Mouse (Mus musculus): ENCODE measurements around the gene Cdc14b. TPM values are rescaled to one million over a fixed set of nuclear protein-coding genes. Genes with fewer than 3 reads are reported as not detected.

Gene Cdc14b
- polyA plus RNA-seq, 1 experiment from 2014 or later: 8.6 TPM

DNA sequence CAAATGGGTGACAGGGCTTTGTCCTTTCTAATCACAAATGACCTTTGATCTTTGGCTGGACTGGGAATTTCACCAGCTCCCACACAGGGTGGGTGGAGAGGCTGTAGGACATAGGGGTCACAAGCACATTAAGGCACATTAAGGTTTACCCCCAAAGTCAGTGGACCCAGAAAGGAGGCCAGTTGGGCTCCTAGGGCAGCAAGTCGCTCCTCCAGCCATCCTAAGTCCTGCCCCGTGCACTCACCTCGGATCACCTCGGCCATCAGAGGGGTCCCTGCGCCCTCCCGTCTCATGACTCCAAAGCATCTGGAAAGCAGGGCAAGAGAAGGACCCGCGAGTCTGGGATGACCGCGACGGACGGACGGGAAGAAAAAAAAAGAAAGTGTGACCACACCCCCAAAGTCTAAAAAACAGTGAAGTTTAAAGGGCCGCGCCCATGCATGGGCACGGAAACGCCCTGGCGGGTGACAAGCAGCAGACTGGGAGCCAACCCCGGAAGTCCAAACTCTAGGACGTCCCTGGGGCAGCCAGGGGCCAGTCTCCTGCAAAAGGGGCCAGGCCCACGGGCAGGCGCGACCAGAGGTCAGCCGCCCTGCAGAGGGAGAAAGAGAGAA lies 26.8 kb downstream of the Cdc14b start:
- Histone ChIP-seq H3K4me1 (replicated peaks; ENCODE audit: control insufficient read depth, insufficient read depth, low read length) (peaks cover 4% of the 10 kb centered on the region; the same call in 1 of the 2 replicates), H3K9ac (ENCODE audit: low read length) (peak overlapping the region; percentile 84), H3K9me3 (ENCODE audit: control insufficient read depth, low read length) (no peaks in the 10 kb centered on the region), H3K4me3 (ENCODE audit: low read length) (peak overlapping the region; percentile 72), H3K27me3 (ENCODE audit: control insufficient read depth, insufficient read depth, low read depth, low read length) (no peaks in the 10 kb centered on the region), H3K4me2 (ENCODE audit: low read depth, low read length) (peak overlapping the region; percentile 95), H3K36me3 (ENCODE audit: control insufficient read depth, insufficient read depth, low read length) (no peaks in the 10 kb centered on the region), H3K27ac (ENCODE audit: low read length) (peak overlapping the region; percentile 30; the same call in 1 of the 2 replicates)
- peak; percentile 92 for ATAC-seq (ENCODE audit: low read depth)
- under 1% methylated on average over 24 of the region's 24 CpGs for WGBS

GRCm38 (mm10) chr13:64246106-64246505 lies 29.0 kb downstream of the Cdc14b start:
- Histone ChIP-seq H3K36me3 (ENCODE audit: control insufficient read depth, insufficient read depth, low read length) (no peaks in the 10 kb centered on the region), H3K27ac (ENCODE audit: low read length) (no peak overlapping the region), H3K27me3 (ENCODE audit: control insufficient read depth, insufficient read depth, low read depth, low read length) (no peaks in the 10 kb centered on the region), H3K4me1 (replicated peaks; ENCODE audit: control insufficient read depth, insufficient read depth, low read length) (peaks cover 4% of the 10 kb centered on the region; the same call in 1 of the 2 replicates), H3K9me3 (ENCODE audit: control insufficient read depth, low read length) (no peaks in the 10 kb centered on the region), H3K4me3 (ENCODE audit: low read length) (no peak overlapping the region), H3K9ac (ENCODE audit: low read length) (no peak overlapping the region), H3K4me2 (ENCODE audit: low read depth, low read length) (no peak overlapping the region)
- no peak for ATAC-seq (ENCODE audit: low read depth)
- WGBS: 71% methylated on average over 12 of the region's 12 CpGs

GRCm38 (mm10) chr13:64244685-64245261 lies 30.3 kb downstream of the Cdc14b start:
- Histone ChIP-seq H3K36me3 (ENCODE audit: control insufficient read depth, insufficient read depth, low read length) (no peaks in the 10 kb centered on the region), H3K9ac (ENCODE audit: low read length) (no peak overlapping the region), H3K4me2 (ENCODE audit: low read depth, low read length) (no peak overlapping the region), H3K4me1 (replicated peaks; ENCODE audit: control insufficient read depth, insufficient read depth, low read length) (peaks cover 4% of the 10 kb centered on the region; the same call in 1 of the 2 replicates), H3K27ac (ENCODE audit: low read length) (no peak overlapping the region), H3K9me3 (ENCODE audit: control insufficient read depth, low read length) (no peaks in the 10 kb centered on the region), H3K27me3 (ENCODE audit: control insufficient read depth, insufficient read depth, low read depth, low read length) (no peaks in the 10 kb centered on the region), H3K4me3 (ENCODE audit: low read length) (no peak overlapping the region)
- 66% methylated on average over 4 of the region's 4 CpGs for WGBS
- ATAC-seq (ENCODE audit: low read depth): no peak

DNA sequence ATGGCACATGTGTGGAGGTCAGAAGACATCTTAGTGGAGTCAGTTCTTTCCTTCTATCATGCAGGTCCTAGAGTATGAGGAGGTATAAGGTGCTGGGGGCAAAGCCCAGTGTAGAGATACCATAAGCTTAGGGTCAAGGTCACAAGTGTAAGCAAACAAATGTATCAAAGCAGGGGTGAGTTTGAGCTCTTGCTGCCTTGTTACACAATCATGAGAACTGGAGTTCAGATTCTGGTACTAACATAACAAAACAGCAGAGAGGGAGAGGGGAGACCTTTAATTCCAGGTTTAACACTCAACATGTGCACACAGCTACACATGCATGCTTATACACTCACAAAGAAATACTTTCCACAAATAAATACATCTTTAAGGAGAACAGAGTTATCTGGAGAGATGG lies 32.4 kb downstream of the Cdc14b start:
- Histone ChIP-seq H3K4me1 (replicated peaks; ENCODE audit: control insufficient read depth, insufficient read depth, low read length) (no peaks in the 10 kb centered on the region), H3K4me2 (ENCODE audit: low read depth, low read length) (no peak overlapping the region), H3K9me3 (ENCODE audit: control insufficient read depth, low read length) (no peaks in the 10 kb centered on the region), H3K27me3 (ENCODE audit: control insufficient read depth, insufficient read depth, low read depth, low read length) (no peaks in the 10 kb centered on the region), H3K4me3 (ENCODE audit: low read length) (no peak overlapping the region), H3K9ac (ENCODE audit: low read length) (no peak overlapping the region), H3K36me3 (ENCODE audit: control insufficient read depth, insufficient read depth, low read length) (no peaks in the 10 kb centered on the region), H3K27ac (ENCODE audit: low read length) (no peak overlapping the region)
- no peak for ATAC-seq (ENCODE audit: low read depth)

- Histone ChIP-seq H3K27ac (ENCODE audit: low read length) (no peak overlapping the region), H3K9ac (ENCODE audit: low read length) (no peak overlapping the region), H3K4me2 (ENCODE audit: low read depth, low read length) (no peak overlapping the region)
Observed at GRCm38 (mm10) chr13:64240626-64241025, 34.5 kb downstream of the Cdc14b start.

DNA sequence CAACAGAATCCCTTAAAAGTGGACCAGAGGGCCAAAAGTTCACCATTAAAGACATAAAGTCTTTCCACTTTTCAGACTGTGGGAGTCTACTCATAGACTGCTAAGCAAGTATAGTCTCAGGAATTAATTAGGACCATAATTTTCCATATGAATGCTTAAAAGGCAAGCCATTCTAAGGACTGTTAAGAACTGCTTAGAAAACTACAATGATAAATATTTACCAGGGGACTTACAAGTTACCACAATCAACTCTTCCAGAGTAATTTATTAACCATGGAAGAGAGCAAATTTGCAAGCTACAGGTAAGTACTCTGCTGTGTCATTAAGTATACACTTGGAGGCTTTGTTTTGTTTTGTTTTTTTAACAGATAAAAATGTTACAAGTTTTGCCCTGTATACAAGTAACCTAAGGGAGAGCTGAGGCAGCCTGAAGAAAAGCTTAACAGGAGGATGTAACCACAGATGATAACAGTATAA lies 37.4 kb downstream of the Cdc14b start:
- no peak overlapping the region for H3K9ac ChIP-seq (ENCODE audit: low read length)
- no peak overlapping the region for H3K4me3 ChIP-seq (ENCODE audit: low read length)
- no peaks in the 10 kb centered on the region for H3K36me3 ChIP-seq (ENCODE audit: control insufficient read depth, insufficient read depth, low read length)
- H3K27ac ChIP-seq (ENCODE audit: low read length): no peak overlapping the region
- no peak for ATAC-seq (ENCODE audit: low read depth)
- no peak overlapping the region for H3K4me2 ChIP-seq (ENCODE audit: low read depth, low read length)
- no peaks in the 10 kb centered on the region for H3K9me3 ChIP-seq (ENCODE audit: control insufficient read depth, low read length)
- H3K4me1 ChIP-seq (replicated peaks; ENCODE audit: control insufficient read depth, insufficient read depth, low read length): no peaks in the 10 kb centered on the region
- no peaks in the 10 kb centered on the region for H3K27me3 ChIP-seq (ENCODE audit: control insufficient read depth, insufficient read depth, low read depth, low read length)

More at GRCm38 (mm10) chr13:64240626-64241025, 34.5 kb downstream of the Cdc14b start:
- no peaks in the 10 kb centered on the region for H3K27me3 ChIP-seq (ENCODE audit: control insufficient read depth, insufficient read depth, low read depth, low read length)
- no peak overlapping the region for H3K4me3 ChIP-seq (ENCODE audit: low read length)
- no peak for ATAC-seq (ENCODE audit: low read depth)
- no peaks in the 10 kb centered on the region for H3K36me3 ChIP-seq (ENCODE audit: control insufficient read depth, insufficient read depth, low read length)
- no peaks in the 10 kb centered on the region for H3K4me1 ChIP-seq (replicated peaks; ENCODE audit: control insufficient read depth, insufficient read depth, low read length)
- WGBS: 73% methylated on average over 7 of the region's 7 CpGs
- no peaks in the 10 kb centered on the region for H3K9me3 ChIP-seq (ENCODE audit: control insufficient read depth, low read length)

- ATAC-seq (ENCODE audit: low read depth): no peak
- no peaks in the 10 kb centered on the region for H3K27me3 ChIP-seq (ENCODE audit: control insufficient read depth, insufficient read depth, low read depth, low read length)
- H3K4me3 ChIP-seq (ENCODE audit: low read length): no peak overlapping the region
- no peak overlapping the region for H3K4me2 ChIP-seq (ENCODE audit: low read depth, low read length)
- no peaks in the 10 kb centered on the region for H3K4me1 ChIP-seq (replicated peaks; ENCODE audit: control insufficient read depth, insufficient read depth, low read length)
- H3K36me3 ChIP-seq (ENCODE audit: control insufficient read depth, insufficient read depth, low read length): no peaks in the 10 kb centered on the region
- no peak overlapping the region for H3K9ac ChIP-seq (ENCODE audit: low read length)
- H3K9me3 ChIP-seq (ENCODE audit: control insufficient read depth, low read length): no peaks in the 10 kb centered on the region
- 45% methylated on average over 4 of the region's 4 CpGs for WGBS
- no peak overlapping the region for H3K27ac ChIP-seq (ENCODE audit: low read length)
Observed at GRCm38 (mm10) chr13:64237000-64237680, 38.0 kb downstream of the Cdc14b start.

GRCm38 (mm10) chr13:64235777-64236176 lies 39.3 kb downstream of the Cdc14b start:
- H3K4me3 ChIP-seq (ENCODE audit: low read length): no peak overlapping the region
- H3K4me2 ChIP-seq (ENCODE audit: low read depth, low read length): no peak overlapping the region
- no peaks in the 10 kb centered on the region for H3K27me3 ChIP-seq (ENCODE audit: control insufficient read depth, insufficient read depth, low read depth, low read length)
- no peaks in the 10 kb centered on the region for H3K36me3 ChIP-seq (ENCODE audit: control insufficient read depth, insufficient read depth, low read length)
- ATAC-seq (ENCODE audit: low read depth): no peak
- no peaks in the 10 kb centered on the region for H3K9me3 ChIP-seq (ENCODE audit: control insufficient read depth, low read length)
- H3K9ac ChIP-seq (ENCODE audit: low read length): no peak overlapping the region
- H3K4me1 ChIP-seq (replicated peaks; ENCODE audit: control insufficient read depth, insufficient read depth, low read length): no peaks in the 10 kb centered on the region
- H3K27ac ChIP-seq (ENCODE audit: low read length): no peak overlapping the region
- 68% methylated on average over 3 of the region's 3 CpGs for WGBS

GRCm38 (mm10) chr13:64235062-64235715 lies 39.9 kb downstream of the Cdc14b start:
- Histone ChIP-seq H3K4me2 (ENCODE audit: low read depth, low read length) (no peak overlapping the region), H3K4me3 (ENCODE audit: low read length) (no peak overlapping the region), H3K27ac (ENCODE audit: low read length) (no peak overlapping the region), H3K9me3 (ENCODE audit: control insufficient read depth, low read length) (no peaks in the 10 kb centered on the region), H3K36me3 (ENCODE audit: control insufficient read depth, insufficient read depth, low read length) (no peaks in the 10 kb centered on the region), H3K9ac (ENCODE audit: low read length) (no peak overlapping the region), H3K27me3 (ENCODE audit: control insufficient read depth, insufficient read depth, low read depth, low read length) (no peaks in the 10 kb centered on the region), H3K4me1 (replicated peaks; ENCODE audit: control insufficient read depth, insufficient read depth, low read length) (no peaks in the 10 kb centered on the region)
- 51% methylated on average over 4 of the region's 4 CpGs for WGBS
- no peak for ATAC-seq (ENCODE audit: low read depth)
